Mouse (Mus musculus) heart, adult 2 months (tissue): ENCODE measurements at regions not wholly inside any gene's neighbourhood (a gene's known extent, or its start where the extent isn't known, plus 50 kb on each side); places are given as distances from the start of the nearest gene placed in this dataset.

Experiments
- DNase-seq, 2 experiments: peaks; one replicate each; pipeline ENCODE4 v3.0.0; 2021
- H3K27ac ChIP-seq: fragments of 200-600 bp; 2 replicates; pipeline ENCODE4 v1.8.1; 2022
- H3K27me3 ChIP-seq: fragments of 200-500 bp; 2 replicates; pipeline ENCODE4 v1.6.1; 2012; ENCODE audit warnings: mild to moderate bottlenecking, low read length, inconsistent platforms, mixed read lengths; ENCODE audit not compliant: control insufficient read depth, insufficient read depth
- H3K36me3 ChIP-seq: fragments of 200-500 bp; 2 replicates; pipeline ENCODE4 v1.6.1; 2012; ENCODE audit warnings: low read length, inconsistent platforms; ENCODE audit not compliant: control insufficient read depth, insufficient read depth
- H3K4me1 ChIP-seq: fragments of 200-500 bp; 2 replicates; pipeline ENCODE4 v1.6.1; 2011; ENCODE audit warnings: low read length; ENCODE audit not compliant: control insufficient read depth, insufficient read depth
- H3K4me3 ChIP-seq: fragments of 200-600 bp; 2 replicates; pipeline ENCODE4 v1.8.1; 2022
- H3K79me2 ChIP-seq: fragments of 200-500 bp; replicated peaks from 2 replicates; pipeline ENCODE4 v1.6.1; 2012; ENCODE audit warnings: mild to moderate bottlenecking, inconsistent platforms, low read length, moderate library complexity, mixed read lengths; ENCODE audit not compliant: control insufficient read depth, insufficient read depth
- H3K9ac ChIP-seq: fragments of 200-500 bp; 2 replicates; pipeline ENCODE4 v1.6.1; 2012; ENCODE audit warnings: low read depth, mild to moderate bottlenecking, control low read depth, inconsistent platforms, low read length, mixed read lengths
- CTCF ChIP-seq: fragments of 200-600 bp; IDR thresholded peaks from 2 replicates; pipeline ENCODE4 v1.8.1; 2022; ENCODE audit warnings: antibody characterized with exemption, mild to moderate bottlenecking, moderate library complexity
- EP300 ChIP-seq: fragments of 200-500 bp; IDR thresholded peaks from 2 replicates; pipeline ENCODE4 v1.6.1; 2011; ENCODE audit warnings: low read depth, low read length, control low read depth; ENCODE audit not compliant: insufficient read depth
- POLR2A ChIP-seq: fragments of 200-500 bp; IDR thresholded peaks from 2 replicates; pipeline ENCODE4 v1.6.1; 2011; ENCODE audit warnings: mild to moderate bottlenecking, low read depth, low read length, control low read depth; ENCODE audit not compliant: insufficient read depth
- WGBS: fragments of 180-500 bp; shearing (Covaris S2); methylation state at CpG from one replicate; pipeline ENCODE4 v1.1.7; 2018; 5-methylcytosine and 5-hydroxymethylcytosine counted together
- intact Hi-C: fragments of 180-260 bp; cut with DNase I; formaldehyde crosslinking; loops from one replicate; pipeline ENCODE4 v1.15.1; 2025

DNA sequence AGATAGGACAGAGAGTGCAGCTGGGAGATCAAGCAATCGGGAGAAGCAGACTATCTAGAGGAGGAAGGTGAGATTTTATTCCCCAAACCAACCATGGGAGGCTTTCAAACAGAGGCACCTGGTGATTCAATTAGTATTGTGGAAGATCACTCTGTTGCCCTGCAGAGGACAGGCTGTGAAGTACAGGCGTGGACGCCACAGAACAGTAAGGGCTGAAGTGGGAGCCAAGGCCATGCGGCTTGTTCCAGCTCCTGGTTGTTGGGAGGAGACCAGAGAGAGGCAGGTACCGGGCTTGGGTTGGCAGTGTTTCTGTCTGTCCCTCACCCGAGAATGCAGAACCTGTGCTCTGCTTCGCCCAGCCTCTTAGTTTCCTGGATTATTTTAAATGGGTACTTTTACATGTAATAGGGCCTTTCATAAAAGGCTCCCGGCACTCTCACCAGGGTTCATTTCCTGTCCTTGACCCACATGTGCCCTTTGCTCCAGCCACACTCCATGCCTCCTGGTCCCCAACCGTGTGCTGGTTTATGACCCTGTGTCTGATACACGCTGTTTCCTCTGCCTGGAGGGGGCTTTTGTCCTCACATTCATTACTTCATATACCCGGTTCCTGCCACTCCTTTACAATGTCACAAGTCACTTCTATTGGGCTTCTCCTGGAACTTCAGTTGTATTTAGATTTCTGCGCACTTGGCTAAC, 58.3 kb downstream of the Vcpkmt start:
- intact Hi-C loops = no loop called here
- H3K4me1 ChIP-seq = peaks cover 5% of the 10 kb centered on the region; the same call in 1 of the 2 replicates
- H3K27ac ChIP-seq = no peak overlapping the region; the same call in 1 of the 2 replicates
- no peak overlapping the region for H3K9ac ChIP-seq
- H3K79me2 ChIP-seq = no peaks in the 10 kb centered on the region
- 40% methylated on average over 12 of the region's 12 CpGs for WGBS
- H3K27me3 ChIP-seq = no peaks in the 10 kb centered on the region
- no peak overlapping the region for H3K4me3 ChIP-seq
- TF ChIP-seq CTCF (peak; percentile 44), POLR2A (no peak), EP300 (peak; percentile 67; the same call in 1 of the 2 replicates)
- H3K36me3 ChIP-seq = peaks cover 2% of the 10 kb centered on the region; the same call in 1 of the 2 replicates
- peak in 1 of 2 experiments; percentile 23 for DNase-seq

GRCm38 (mm10) chr12:69519869-69520268, 63.0 kb downstream of the Vcpkmt start:
- no peaks in the 10 kb centered on the region for H3K79me2 ChIP-seq
- intact Hi-C loops = no loop called here
- peaks cover 2% of the 10 kb centered on the region; the same call in 1 of the 2 replicates for H3K36me3 ChIP-seq
- no peak overlapping the region for H3K27ac ChIP-seq
- 95% methylated on average over 2 of the region's 2 CpGs for WGBS
- DNase-seq = no peak
- no peak for TF ChIP-seq EP300
- no peak for TF ChIP-seq POLR2A
- no peak for TF ChIP-seq CTCF
- no peak overlapping the region for H3K4me3 ChIP-seq
- H3K27me3 ChIP-seq = no peaks in the 10 kb centered on the region
- H3K9ac ChIP-seq = no peak overlapping the region
- H3K4me1 ChIP-seq = peaks cover 19% of the 10 kb centered on the region

DNA sequence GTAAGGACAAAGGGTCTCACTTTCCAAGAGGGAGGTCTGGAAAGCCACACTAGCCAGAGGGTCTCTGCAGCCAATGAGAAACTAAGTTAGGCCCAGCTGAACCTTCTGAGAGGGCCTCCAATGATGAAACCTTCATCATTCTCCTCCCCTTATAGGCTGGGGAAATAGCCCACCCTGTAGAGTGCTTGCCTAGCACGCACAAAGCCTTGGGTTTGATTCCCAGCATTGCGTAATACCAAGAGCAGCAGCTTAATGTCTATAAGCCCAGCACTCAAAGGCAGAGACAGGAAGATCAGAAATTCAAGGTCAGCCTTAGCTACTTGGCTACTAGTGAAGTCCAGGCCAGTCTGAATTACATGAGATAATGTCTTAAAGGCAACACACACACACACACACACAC, 63.8 kb downstream of the Vcpkmt start:
- whole genome bisulfite sequencing = 73% methylated on average over 2 of the region's 2 CpGs

DNA sequence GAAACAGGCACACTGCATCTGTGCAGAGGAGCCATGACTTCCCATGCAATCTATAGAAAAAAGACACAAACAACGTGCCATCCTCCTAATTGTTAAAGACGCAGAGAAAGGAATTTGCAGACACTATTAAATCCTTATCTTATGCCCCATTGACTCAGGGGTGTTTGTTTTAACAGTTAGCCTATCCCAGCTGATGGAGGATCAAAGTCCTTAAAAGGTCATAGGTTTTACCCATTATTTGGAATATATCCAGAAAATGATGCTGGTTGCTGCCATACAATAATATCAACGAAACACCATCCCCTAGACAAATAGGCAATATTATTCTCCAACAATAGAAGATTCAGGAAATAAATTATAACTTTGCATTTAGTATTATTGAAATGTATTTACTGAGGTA, 65.2 kb downstream of the Vcpkmt start:
- Histone ChIP-seq H3K4me3 (no peak overlapping the region), H3K4me1 (peaks cover 19% of the 10 kb centered on the region), H3K79me2 (no peaks in the 10 kb centered on the region), H3K9ac (no peak overlapping the region), H3K36me3 (no peaks in the 10 kb centered on the region), H3K27me3 (no peaks in the 10 kb centered on the region), H3K27ac (no peak overlapping the region)
- no peak for TF ChIP-seq EP300
- no peak for TF ChIP-seq POLR2A
- no peak for TF ChIP-seq CTCF
- intact Hi-C loops = no loop called here
- no peak for DNase-seq
- WGBS = 87% methylated on average over 3 of the region's 3 CpGs

More for the DNA sequence above, 63.8 kb downstream of the Vcpkmt start:
- TF ChIP-seq CTCF = no peak
- no peak for TF ChIP-seq POLR2A
- TF ChIP-seq EP300 = no peak
- peaks cover 20% of the 10 kb centered on the region for H3K4me1 ChIP-seq
- intact Hi-C loops = no loop called here
- no peaks in the 10 kb centered on the region for H3K27me3 ChIP-seq
- H3K27ac ChIP-seq = no peak overlapping the region
- no peak overlapping the region for H3K4me3 ChIP-seq
- no peaks in the 10 kb centered on the region for H3K79me2 ChIP-seq
- H3K9ac ChIP-seq = no peak overlapping the region
- peaks cover 1% of the 10 kb centered on the region; the same call in 1 of the 2 replicates for H3K36me3 ChIP-seq
- DNase-seq = no peak

DNA sequence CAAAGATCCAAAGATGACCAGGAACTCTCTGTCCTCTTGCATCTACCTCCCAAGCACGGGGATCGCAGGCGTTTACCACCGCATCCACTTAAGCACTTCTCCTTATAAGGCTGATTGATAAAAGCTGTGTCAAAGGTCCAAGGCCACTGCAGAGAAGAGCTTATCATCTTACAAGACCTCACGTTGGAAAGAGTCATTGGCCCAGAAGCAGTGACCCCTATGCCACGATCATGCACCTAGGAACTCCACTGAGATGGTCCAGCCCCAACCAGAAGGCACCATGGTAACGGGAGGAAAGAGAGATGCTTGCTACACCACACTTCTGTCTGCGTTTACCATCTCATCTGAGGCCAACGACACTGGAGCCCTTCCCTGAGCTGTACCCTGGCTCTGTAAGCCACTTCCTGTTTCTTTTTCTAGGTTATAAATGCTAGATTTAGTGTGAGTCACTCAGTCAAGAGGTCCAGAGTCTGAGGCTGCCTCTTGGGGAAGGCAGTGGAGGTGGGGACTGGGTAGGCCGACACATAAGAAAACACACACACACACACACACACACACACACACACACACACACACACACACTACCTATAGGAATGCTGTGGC, 66.4 kb downstream of the Vcpkmt start:
- no peak overlapping the region for H3K4me3 ChIP-seq
- H3K9ac ChIP-seq = no peak overlapping the region
- no peaks in the 10 kb centered on the region for H3K79me2 ChIP-seq
- peak in 1 of 2 experiments; percentile 44 for DNase-seq
- H3K36me3 ChIP-seq = no peaks in the 10 kb centered on the region
- intact Hi-C loops = no loop called here
- H3K27me3 ChIP-seq = no peaks in the 10 kb centered on the region
- peaks cover 19% of the 10 kb centered on the region for H3K4me1 ChIP-seq
- H3K27ac ChIP-seq = peak overlapping the region; percentile 31; the same call in 1 of the 2 replicates
- TF ChIP-seq CTCF (no peak), EP300 (no peak), POLR2A (no peak)
- 71% methylated on average over 10 of the region's 10 CpGs for WGBS

GRCm38 (mm10) chr12:69515850-69516249, 67.0 kb downstream of the Vcpkmt start:
- no peak overlapping the region for H3K9ac ChIP-seq

More at GRCm38 (mm10) chr12:69515850-69516249, 67.0 kb downstream of the Vcpkmt start:
- no peak for DNase-seq
- no peaks in the 10 kb centered on the region for H3K79me2 ChIP-seq
- intact Hi-C loops = no loop called here
- no peaks in the 10 kb centered on the region for H3K27me3 ChIP-seq
- TF ChIP-seq POLR2A (no peak), EP300 (no peak), CTCF (no peak)
- no peak overlapping the region for H3K4me3 ChIP-seq
- H3K36me3 ChIP-seq = no peaks in the 10 kb centered on the region
- H3K27ac ChIP-seq = peak overlapping the region; percentile 79
- H3K4me1 ChIP-seq = peaks cover 19% of the 10 kb centered on the region
